Mouse (Mus musculus): ENCODE data around the gene Ubb.

DNA sequence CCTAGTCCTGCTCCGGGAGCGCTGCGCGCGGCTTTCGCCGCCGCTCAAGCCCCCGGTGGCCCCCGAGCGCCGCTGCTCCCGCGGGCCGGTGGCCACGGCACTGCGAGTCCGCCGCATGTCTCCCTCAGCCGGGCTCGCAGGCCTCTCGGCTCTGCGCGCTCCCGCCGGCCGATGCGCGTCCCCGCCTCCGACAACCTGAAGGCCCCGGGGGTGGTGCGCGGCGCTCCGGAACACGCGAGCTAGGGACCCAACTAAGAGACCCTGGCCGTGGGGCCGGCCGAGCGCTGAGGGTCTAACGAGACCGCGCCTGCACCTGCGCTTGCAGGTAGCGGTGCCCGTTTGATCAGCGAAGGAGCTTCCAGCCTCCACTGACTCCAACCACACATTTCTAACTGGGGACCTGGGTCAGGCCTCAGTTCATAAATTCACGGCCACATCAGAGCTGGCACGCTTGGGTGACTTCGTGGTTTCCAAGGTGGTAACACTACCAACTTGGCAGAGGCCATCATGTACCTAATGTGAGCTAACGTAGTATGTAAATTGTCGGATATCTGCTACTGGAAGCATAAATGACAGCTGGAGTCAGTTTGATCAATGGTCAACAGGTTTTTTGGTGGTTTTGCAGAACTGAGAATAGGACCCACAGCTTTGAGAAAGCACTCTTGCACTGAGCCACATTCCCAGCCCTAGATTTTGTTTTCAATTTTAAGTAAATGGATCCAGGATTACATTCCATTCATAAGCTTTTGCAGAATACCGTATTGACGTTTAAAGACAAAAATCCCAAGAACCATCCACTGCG is 11.7 kb upstream of the Ubb start, which contains the start of gene Cenpv:
- TF ChIP-seq CTCF (IDR thresholded peaks at IDR 0.05) (no peak), POLR2A (IDR thresholded peaks at IDR 0.05; ENCODE audit: insufficient read depth, low read depth, low read length) (no peak), EP300 (IDR thresholded peaks at IDR 0.05; ENCODE audit: insufficient read depth, low read depth, low read length) (no peak)
